Mouse (Mus musculus) CH12.LX (cell line): Measurements from ENCODE around the gene Lztr1. TPM values are rescaled to one million over a fixed set of nuclear protein-coding genes. Genes with fewer than 3 reads are reported as not detected.

ENCODE experiments used
- DNase-seq: peaks from one replicate; pipeline ENCODE4 v3.0.0-alpha.2; 2013; ENCODE audit errors: extremely low read depth
- H3K27ac ChIP-seq: 2 replicates; pipeline ENCODE4 v1.5.1; 2012; ENCODE audit warnings: low read depth, mild to moderate bottlenecking, control low read depth, moderate library complexity; ENCODE audit not compliant: insufficient read depth
- H3K27me3 ChIP-seq: replicated peaks from 2 replicates; pipeline ENCODE3; 2012; ENCODE audit warnings: inconsistent platforms
- H3K36me3 ChIP-seq, 2 experiments: replicated peaks in 1 of 2; 2 replicates each; pipeline versions ENCODE3 to v1.6.1; 2012; ENCODE audit warnings: inconsistent platforms in 1 of 2, low read length in 1 of 2, mild to moderate bottlenecking in 1 of 2, mixed read lengths in 1 of 2, moderate library complexity in 1 of 2; ENCODE audit not compliant: control insufficient read depth in 1 of 2, insufficient read depth in 1 of 2
- H3K4me1 ChIP-seq, 2 experiments: 2 replicates each; pipeline ENCODE4 v1.6.1; 2012; ENCODE audit warnings: inconsistent platforms in 1 of 2, moderate library complexity in 1 of 2; ENCODE audit not compliant: insufficient read depth in 2 of 2, control insufficient read depth in 1 of 2
- H3K4me2 ChIP-seq: 2 replicates; pipeline ENCODE4 v1.6.1; 2012; ENCODE audit warnings: low read depth, mild to moderate bottlenecking, control low read depth; ENCODE audit not compliant: poor library complexity, insufficient read depth, severe bottlenecking
- H3K4me3 ChIP-seq, 3 experiments: fragments of 150-350 bp in 1 of 3; sonication (generic) in 1 of 3; replicated peaks in 1 of 3; 2 replicates each; pipeline versions ENCODE3 to v1.5.1; 2011 to 2012; ENCODE audit warnings: low read depth in 2 of 3, low read length in 2 of 3, mild to moderate bottlenecking in 2 of 3, moderate library complexity in 2 of 3, control low read depth in 1 of 3, improper control_type of control experiment in 1 of 3, inconsistent platforms in 1 of 3, mixed read lengths in 1 of 3; ENCODE audit not compliant: poor library complexity in 1 of 3
- H3K79me2 ChIP-seq: replicated peaks from 2 replicates; pipeline ENCODE4 v1.6.1; 2012; ENCODE audit warnings: mild to moderate bottlenecking, moderate library complexity; ENCODE audit not compliant: control insufficient read depth, poor library complexity, insufficient read depth, severe bottlenecking; ENCODE audit errors: extremely low read depth
- H3K9ac ChIP-seq: 2 replicates; pipeline ENCODE4 v1.6.1; 2012; ENCODE audit warnings: low read depth, mild to moderate bottlenecking, control low read depth, moderate library complexity; ENCODE audit not compliant: insufficient read depth
- H3K9me3 ChIP-seq: replicated peaks from 2 replicates; pipeline ENCODE3; 2012; ENCODE audit warnings: low read length, inconsistent platforms, mixed read lengths
- BHLHE40 ChIP-seq: IDR thresholded peaks from 2 replicates; pipeline ENCODE4 v1.6.1; 2011; ENCODE audit warnings: mild to moderate bottlenecking, low read depth, low read length, improper control_type of control experiment
- CHD1 ChIP-seq: IDR thresholded peaks from 2 replicates; pipeline ENCODE4 v1.6.1; 2012; ENCODE audit warnings: low read depth, low read length, improper control_type of control experiment, inconsistent platforms
- CTCF ChIP-seq, 2 experiments: IDR thresholded peaks in 1 of 2; conservative IDR thresholded peaks in 1 of 2; 2 replicates each; pipeline ENCODE4 v1.5.1; 2011 to 2012; ENCODE audit warnings: low read depth in 2 of 2, low read length in 2 of 2, improper control_type of control experiment in 1 of 2, inconsistent platforms in 1 of 2, mild to moderate bottlenecking in 1 of 2, moderate library complexity in 1 of 2
- E2F4 ChIP-seq: IDR thresholded peaks from 2 replicates; pipeline ENCODE4 v1.6.1; 2011; ENCODE audit warnings: low read depth, low read length, improper control_type of control experiment; ENCODE audit not compliant: insufficient replicate concordance
- ELF1 ChIP-seq: IDR thresholded peaks from 2 replicates; pipeline ENCODE4 v1.6.1; 2014; ENCODE audit warnings: low read depth, mild to moderate bottlenecking, inconsistent platforms, low read length, improper control_type of control experiment
- EP300 ChIP-seq: IDR thresholded peaks from 2 replicates; pipeline ENCODE4 v1.6.1; 2011; ENCODE audit warnings: low read length, improper control_type of control experiment
- GABPA ChIP-seq: IDR thresholded peaks from 2 replicates; pipeline ENCODE4 v1.6.1; 2012; ENCODE audit warnings: low read depth, low read length, improper control_type of control experiment, inconsistent platforms; ENCODE audit not compliant: insufficient replicate concordance
- JUN ChIP-seq: IDR thresholded peaks from 2 replicates; pipeline ENCODE4 v1.6.1; 2011; ENCODE audit warnings: low read depth, mild to moderate bottlenecking, low read length, improper control_type of control experiment, moderate library complexity; ENCODE audit not compliant: insufficient read depth
- JUND ChIP-seq: conservative IDR thresholded peaks from 2 replicates; pipeline ENCODE4 v1.6.1; 2011; ENCODE audit warnings: low read depth, low read length, improper control_type of control experiment
- KAT2A ChIP-seq: IDR thresholded peaks from 2 replicates; pipeline ENCODE4 v1.6.1; 2012; ENCODE audit warnings: low read length, improper control_type of control experiment, inconsistent platforms; ENCODE audit not compliant: insufficient replicate concordance
- MAFK ChIP-seq: IDR thresholded peaks from 2 replicates; pipeline ENCODE4 v1.6.1; 2011; ENCODE audit warnings: low read length, improper control_type of control experiment; ENCODE audit not compliant: insufficient replicate concordance
- MAX ChIP-seq: IDR thresholded peaks from 2 replicates; pipeline ENCODE4 v1.6.1; 2011; ENCODE audit warnings: low read length, improper control_type of control experiment
- MAZ ChIP-seq: IDR thresholded peaks from 2 replicates; pipeline ENCODE4 v1.6.1; 2012; ENCODE audit warnings: low read depth, mild to moderate bottlenecking, inconsistent platforms, low read length, improper control_type of control experiment, moderate library complexity
- MEF2A ChIP-seq: IDR thresholded peaks from 2 replicates; pipeline ENCODE4 v1.6.1; 2014; ENCODE audit warnings: low read depth, mild to moderate bottlenecking, inconsistent platforms, low read length, improper control_type of control experiment, borderline replicate concordance
- MXI1 ChIP-seq: IDR thresholded peaks from 2 replicates; pipeline ENCODE4 v1.6.1; 2011; ENCODE audit warnings: mild to moderate bottlenecking, low read depth, low read length, improper control_type of control experiment
- MYC ChIP-seq: IDR thresholded peaks from 2 replicates; pipeline ENCODE4 v1.6.1; 2011; ENCODE audit warnings: low read depth, mild to moderate bottlenecking, improper control_type of control experiment, low read length
- PAX5 ChIP-seq: IDR thresholded peaks from 2 replicates; pipeline ENCODE4 v1.6.1; 2012; ENCODE audit warnings: low read length, inconsistent platforms, mixed read lengths
- POLR2A ChIP-seq: IDR thresholded peaks from 2 replicates; pipeline ENCODE4 v1.6.1; 2011; ENCODE audit warnings: low read depth, mild to moderate bottlenecking, improper control_type of control experiment, low read length
- POLR2AphosphoS2 ChIP-seq: IDR thresholded peaks from 2 replicates; pipeline ENCODE4 v1.6.1; 2011; ENCODE audit warnings: low read depth, low read length, improper control_type of control experiment
- RAD21 ChIP-seq: IDR thresholded peaks from 2 replicates; pipeline ENCODE4 v1.6.1; 2011; ENCODE audit warnings: low read depth, mild to moderate bottlenecking, low read length, improper control_type of control experiment, moderate library complexity
- RCOR1 ChIP-seq: conservative IDR thresholded peaks from 2 replicates; pipeline ENCODE4 v1.6.1; 2012; ENCODE audit warnings: low read depth, mild to moderate bottlenecking, inconsistent platforms, low read length, improper control_type of control experiment
- SIN3A ChIP-seq: IDR thresholded peaks from 2 replicates; pipeline ENCODE4 v1.6.1; 2012; ENCODE audit warnings: low read length, improper control_type of control experiment, inconsistent platforms
- SMC3 ChIP-seq: IDR thresholded peaks from 2 replicates; pipeline ENCODE4 v1.6.1; 2011; ENCODE audit warnings: low read depth, low read length, improper control_type of control experiment
- TCF12 ChIP-seq: IDR thresholded peaks from 2 replicates; pipeline ENCODE4 v1.6.1; 2014; ENCODE audit warnings: low read depth, mild to moderate bottlenecking, inconsistent platforms, low read length, improper control_type of control experiment
- UBTF ChIP-seq: IDR thresholded peaks from 2 replicates; pipeline ENCODE4 v1.6.1; 2012; ENCODE audit warnings: low read depth, mild to moderate bottlenecking, inconsistent platforms, low read length, improper control_type of control experiment, moderate library complexity
- USF1 ChIP-seq: IDR thresholded peaks from 2 replicates; pipeline ENCODE4 v1.6.1; 2014; ENCODE audit warnings: low read depth, mild to moderate bottlenecking, inconsistent platforms, low read length, improper control_type of control experiment
- USF2 ChIP-seq: conservative IDR thresholded peaks from 2 replicates; pipeline ENCODE4 v1.6.1; 2011; ENCODE audit warnings: low read depth, low read length, improper control_type of control experiment
- ZC3H11A ChIP-seq: IDR thresholded peaks from 2 replicates; pipeline ENCODE4 v1.6.1; 2012; ENCODE audit warnings: low read depth, mild to moderate bottlenecking, inconsistent platforms, low read length, improper control_type of control experiment
- ZKSCAN1 ChIP-seq: IDR thresholded peaks from 2 replicates; pipeline ENCODE4 v1.6.1; 2012; ENCODE audit warnings: low read depth, inconsistent platforms, low read length, improper control_type of control experiment, borderline replicate concordance
- ZNF384 ChIP-seq: IDR thresholded peaks from 2 replicates; pipeline ENCODE4 v1.6.1; 2012; ENCODE audit warnings: low read depth, low read length, improper control_type of control experiment, inconsistent platforms
- dilution Hi-C: fragments of 300-500 bp; cut with MboI; formaldehyde crosslinking; loops from 2 replicates; pipeline ENCODE4 v1.14.3; 2020; ENCODE audit warnings: low sequenced_read_pairs; ENCODE audit not compliant: extremely low pct_unique_long_range_greater_than_20kb, extremely low pct_ligation_motif_present
- in situ Hi-C: fragments of 300-500 bp; cut with MboI; formaldehyde crosslinking; loops from 3 replicates; pipeline ENCODE4 v1.14.3; 2019; ENCODE audit warnings: low sequenced_read_pairs, low pct_ligation_motif_present, low pct_unique_long_range_greater_than_20kb, mixed read lengths
- polyA plus RNA-seq: library from polyadenylated mRNA; unstranded; fragments of >175 nt; gene quantifications from 2 replicates; pipeline ENCODE4 v1.2.1, GENCODE M21; 2012; ENCODE audit warnings: low read depth; ENCODE audit not compliant: insufficient read length
- total RNA-seq, 2 experiments: library from RNA; depleted of rRNA; stranded (reverse); fragments of 300-350 nt in 1 of 2; fragments of >200 nt in 1 of 2; gene quantifications; 2 replicates each; pipeline ENCODE4 v1.2.3; 2012 to 2014

The Lztr1 gene
- total and polyA plus RNA-seq, 3 experiments = 110 to 138 (median 111) TPM

- H3K4me3 ChIP-seq = peak overlapping the region; percentile 69 to 91 (median 77)
- peaks cover 11% of the 10 kb centered on the region; the same call in 1 of the 2 replicates for H3K79me2 ChIP-seq
- peak; percentile 24 for DNase-seq
- peak overlapping the region; percentile 86 for H3K27ac ChIP-seq
- dilution Hi-C loops (no loop called here), in situ Hi-C loops (loop anchor here (5.0 to 10.0 kb wide), 2 partner anchors 123 to 325 kb away; partner anchors contain the start of genes Pi4ka, Rimbp3, Snap29 and Ube2l3)
- H3K4me1 ChIP-seq = peaks cover 7 to 48% of the 10 kb centered on the region in 2 experiments; a peak in 3 of 4 replicates
- H3K9me3 ChIP-seq = no peaks in the 10 kb centered on the region
- no peaks in the 10 kb centered on the region for H3K27me3 ChIP-seq
- H3K9ac ChIP-seq = peak overlapping the region; percentile 94
- TF ChIP-seq MAZ (no peak), MYC (no peak), MAX (no peak), UBTF (0 out of 2 replicates have a peak, but pooled peaks have one; percentile 3)
- H3K36me3 ChIP-seq = peaks cover 38 to 40% of the 10 kb centered on the region in 2 experiments
- peak overlapping the region; percentile 63 for H3K4me2 ChIP-seq
These were observed 21.6 kb downstream of the Lztr1 start for GRCm38 (mm10) chr16:17529981-17530586.

DNA sequence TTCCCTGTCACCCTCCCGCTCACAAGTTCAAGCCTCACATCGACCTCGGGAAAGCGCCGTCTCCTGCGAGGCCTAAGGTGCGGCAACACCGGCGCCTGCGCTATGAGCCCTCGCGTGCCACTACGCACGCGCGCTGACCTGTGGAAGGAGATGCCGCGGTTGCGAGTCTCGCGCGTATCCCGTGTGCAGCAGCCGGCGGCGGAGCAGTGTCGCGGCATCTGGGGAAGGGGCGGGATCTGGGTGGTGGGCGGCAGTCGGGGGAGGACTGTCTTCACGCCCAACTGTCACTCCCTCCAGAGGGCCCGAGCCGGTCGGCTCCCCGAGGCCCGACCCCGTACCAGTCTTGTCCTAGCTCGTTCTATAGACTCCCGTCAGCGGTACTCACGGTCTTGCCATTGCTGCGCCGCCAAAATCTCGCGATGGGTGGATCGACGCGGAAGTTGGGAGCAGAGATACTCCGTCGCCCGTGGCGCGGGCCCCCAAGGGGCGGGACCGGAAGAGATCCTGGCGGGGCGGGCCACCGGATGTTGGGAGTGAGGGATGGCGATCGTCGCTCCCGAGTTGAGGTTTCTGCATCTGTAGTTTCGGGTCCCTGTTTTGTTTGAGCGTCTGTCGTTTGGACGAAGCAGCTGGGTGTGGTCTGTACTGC, 22.3 kb downstream of the Lztr1 start, which contains the start of gene Thap7:
Gene Thap7, minus strand, starts transcription at position 497 of the 649 bp plus-strand sequence.
- Histone ChIP-seq H3K79me2 (peaks cover 11% of the 10 kb centered on the region; the same call in 1 of the 2 replicates), H3K9ac (peak within 1 kb of the TSS; percentile 94), H3K36me3 (peaks cover 31 to 34% of the 10 kb centered on the region in 2 experiments), H3K4me1 (peaks cover 7 to 48% of the 10 kb centered on the region in 2 experiments; a peak in 3 of 4 replicates), H3K4me3 (peak within 1 kb of the TSS; percentile 69 to 91 (median 77)), H3K27me3 (no peaks in the 10 kb centered on the region), H3K4me2 (peak within 1 kb of the TSS; percentile 84), H3K27ac (peak within 1 kb of the TSS; percentile 86), H3K9me3 (no peaks in the 10 kb centered on the region)
- DNase-seq = peak; percentile 99
- in situ Hi-C loops = loop anchor here (5.0 to 10.0 kb wide), 2 partner anchors 123 to 326 kb away; partner anchors contain the start of genes Pi4ka, Rimbp3, Snap29 and Ube2l3
- dilution Hi-C loops = no loop called here
- TF ChIP-seq RAD21 (no peak), CTCF (conservative IDR thresholded peaks at IDR 0.05 in 1 of 2, IDR thresholded peaks at IDR 0.05 in 1 of 2; ENCODE audit: low read depth in 2 of 2, low read length in 2 of 2) (no peak), MXI1 (peak; percentile 92), MAZ (peak; percentile 96), JUND (no peak), SIN3A (peak; percentile 83), CHD1 (no peak), ZKSCAN1 (no peak), ELF1 (peak; percentile 100), POLR2A (peak; percentile 99), ZC3H11A (no peak), MAFK (no peak), ZNF384 (no peak), SMC3 (no peak), MAX (peak; percentile 52), POLR2AphosphoS2 (peak; percentile 96; the same call in 1 of the 2 replicates), KAT2A (peak; percentile 78; the same call in 1 of the 2 replicates), EP300 (no peak), BHLHE40 (peak; percentile 95), USF2 (no peak), TCF12 (peak; percentile 81), GABPA (no peak; the same call in 1 of the 2 replicates), RCOR1 (0 out of 2 replicates have a peak, but pooled peaks have one; percentile 67), PAX5 (no peak), JUN (no peak), E2F4 (peak; percentile 52; the same call in 1 of the 2 replicates), MEF2A (peak; percentile 65), USF1 (0 out of 2 replicates have a peak, but pooled peaks have one; percentile 1)
